Mouse (Mus musculus) limb, embryonic 10.5 days (tissue): ENCODE measurements around the gene B4galt4. TPM values are rescaled to one million over a fixed set of nuclear protein-coding genes. Genes with fewer than 3 reads are reported as not detected.
"Not testable (repeated sequence)": the region's sequence is repeated elsewhere in the genome, so short reads cannot be mapped to it uniquely, and the experiment has no call there.

Experiments
- DNase-seq: peaks from one replicate; pipeline ENCODE4 v3.0.0-alpha.2; 2017; ENCODE audit warnings: low spot score
- H3K27ac ChIP-seq: fragments of 300-500 bp; sonication (generic); 2 replicates; pipeline ENCODE4 v1.5.1; 2016; ENCODE audit warnings: mild to moderate bottlenecking
- H3K27me3 ChIP-seq: fragments of 300-500 bp; sonication (generic); 2 replicates; pipeline ENCODE4 v1.6.1; 2016; ENCODE audit warnings: low read depth, mild to moderate bottlenecking; ENCODE audit not compliant: poor library complexity, severe bottlenecking
- H3K36me3 ChIP-seq: fragments of 300-500 bp; sonication (generic); 2 replicates; pipeline ENCODE4 v1.6.1; 2016; ENCODE audit warnings: mild to moderate bottlenecking, moderate library complexity
- H3K4me1 ChIP-seq: fragments of 300-500 bp; sonication (generic); 2 replicates; pipeline ENCODE4 v1.6.1; 2016
- H3K4me3 ChIP-seq: fragments of 300-500 bp; sonication (generic); 2 replicates; pipeline ENCODE4 v1.5.1; 2016; ENCODE audit warnings: mild to moderate bottlenecking, moderate library complexity
- H3K9me3 ChIP-seq: fragments of 300-500 bp; sonication (generic); replicated peaks from 2 replicates; pipeline ENCODE4 v1.6.1; 2016; ENCODE audit warnings: mild to moderate bottlenecking
- WGBS: fragments of 180-500 bp; shearing (Covaris S2); methylation state at CpG from one replicate; pipeline ENCODE4 v1.1.7; 2016; 5-methylcytosine and 5-hydroxymethylcytosine counted together
- polyA plus RNA-seq: library from polyadenylated mRNA; unstranded; fragments of >200 nt; fragmentation: Nextera tagmentation; extraction: Ambion mirVana; gene quantifications from 2 replicates; pipeline ENCODE4 v1.2.1, GENCODE M21; 2016

B4galt4 gene
- polyA plus RNA-seq, 1 experiment from 2014 or later, result 23.0 TPM

GRCm38 (mm10) chr16:38712105-38712504 lies 30.0 kb upstream of the B4galt4 start:
- WGBS, result 6% methylated on average over 12 of the region's 12 CpGs
- H3K27me3 ChIP-seq, result no peaks in the 10 kb centered on the region
- H3K36me3 ChIP-seq, result no peaks in the 10 kb centered on the region
- H3K9me3 ChIP-seq, result no peaks in the 10 kb centered on the region
- peak overlapping the region; percentile 93; the same call in 1 of the 2 replicates for H3K27ac ChIP-seq
- H3K4me1 ChIP-seq, result peaks cover 25% of the 10 kb centered on the region; the same call in 1 of the 2 replicates
- DNase-seq, result peak; percentile 60
- H3K4me3 ChIP-seq, result peak overlapping the region; percentile 78

DNA sequence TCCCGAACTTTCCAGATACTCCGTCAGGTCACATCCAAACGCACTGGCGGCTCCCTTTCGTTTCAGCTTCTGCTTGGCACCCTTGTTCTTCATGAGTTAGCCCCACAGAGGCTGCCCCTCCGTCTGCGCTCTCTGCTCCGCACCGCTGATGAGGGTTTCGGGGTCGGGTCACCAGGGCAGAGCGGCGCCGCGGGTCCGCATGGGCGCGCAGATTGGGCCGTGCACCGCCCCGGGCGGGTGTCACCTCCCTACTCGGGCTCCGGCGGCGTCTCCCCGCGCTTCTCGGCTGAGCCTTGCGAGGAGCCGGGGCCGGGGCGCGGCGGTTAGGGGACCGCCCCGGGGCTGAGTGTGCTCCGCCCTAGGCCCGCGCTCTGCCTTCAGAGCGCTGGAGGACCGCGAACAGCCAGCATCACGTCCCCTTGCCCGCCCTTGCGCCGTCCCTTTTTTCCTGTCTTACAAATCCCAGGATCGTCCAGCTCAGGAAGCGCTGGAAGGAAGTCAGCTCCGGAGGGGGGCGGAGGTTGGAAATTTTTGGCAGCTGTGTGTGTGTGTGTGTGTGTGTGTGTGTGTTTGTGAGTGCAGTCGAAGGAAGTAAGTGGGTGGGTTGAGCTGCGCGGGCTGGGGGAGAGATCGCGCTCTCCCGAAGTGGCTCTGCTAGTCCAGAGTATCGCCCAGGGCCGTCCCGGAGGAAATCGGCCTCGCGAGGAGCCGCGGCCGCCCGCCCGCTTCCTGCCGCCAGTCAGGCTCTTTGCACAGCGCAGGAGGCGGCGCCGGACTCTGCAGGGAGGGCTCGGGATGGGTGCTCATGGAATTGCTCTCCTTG lies 29.3 kb upstream of the B4galt4 start, which contains the start of gene Arhgap31:
Arhgap31 (minus strand) TSS at position 694 of the 823 bp plus-strand sequence.
- H3K36me3 ChIP-seq, result no peaks in the 10 kb centered on the region
- peaks cover 25% of the 10 kb centered on the region; the same call in 1 of the 2 replicates for H3K4me1 ChIP-seq
- H3K9me3 ChIP-seq, result no peaks in the 10 kb centered on the region
- H3K27ac ChIP-seq, result peak within 1 kb of the TSS; percentile 93
- WGBS, result under 1% methylated on average over 74 of the region's 74 CpGs
- H3K4me3 ChIP-seq, result peak within 1 kb of the TSS; percentile 78
- H3K27me3 ChIP-seq, result no peaks in the 10 kb centered on the region
- peak; percentile 83 for DNase-seq

- DNase-seq, result no peak
- H3K9me3 ChIP-seq, result no peaks in the 10 kb centered on the region
- H3K27me3 ChIP-seq, result no peaks in the 10 kb centered on the region
- H3K4me3 ChIP-seq, result peak overlapping the region; percentile 78
- H3K27ac ChIP-seq, result peak overlapping the region; percentile 93
- no peaks in the 10 kb centered on the region for H3K36me3 ChIP-seq
- WGBS, result 25% methylated on average over 17 of the region's 17 CpGs
- H3K4me1 ChIP-seq, result peaks cover 25% of the 10 kb centered on the region; the same call in 1 of the 2 replicates
These were observed 28.4 kb upstream of the B4galt4 start for GRCm38 (mm10) chr16:38713404-38714258.

- 50% methylated on average over 11 of the region's 12 CpGs for WGBS
- DNase-seq, H3K9me3 ChIP-seq, H3K36me3 ChIP-seq, H3K27ac ChIP-seq, H3K27me3 ChIP-seq: not testable (repeated sequence)
- peak overlapping the region; percentile 10; the same call in 1 of the 2 replicates for H3K4me3 ChIP-seq
- H3K4me1 ChIP-seq, result peaks cover 23% of the 10 kb centered on the region; the same call in 1 of the 2 replicates
These were observed 27.9 kb upstream of the B4galt4 start for GRCm38 (mm10) chr16:38714259-38714526.

DNA sequence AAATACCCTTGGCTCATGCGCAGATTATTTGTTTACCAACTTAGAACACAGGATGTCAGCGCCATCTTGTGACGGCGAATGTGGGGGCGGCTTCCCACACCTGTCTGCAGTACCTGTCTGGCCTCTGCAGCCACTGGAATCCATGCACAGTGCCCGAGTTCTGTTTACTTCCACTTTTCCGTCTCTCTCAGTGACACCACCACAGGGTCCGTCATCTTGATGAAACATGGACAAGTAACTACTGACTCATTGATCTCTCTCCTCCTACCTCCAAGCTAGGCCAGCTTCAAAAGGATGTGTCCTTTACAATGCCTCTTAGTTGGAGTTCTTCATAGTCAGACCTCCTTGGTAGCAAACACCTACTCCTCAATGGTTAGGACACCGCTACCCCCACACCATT lies 20.7 kb upstream of the B4galt4 start:
- H3K4me3 ChIP-seq, result no peak overlapping the region
- 92% methylated on average over 9 of the region's 9 CpGs for WGBS
- no peaks in the 10 kb centered on the region for H3K9me3 ChIP-seq
- no peak for DNase-seq
- no peaks in the 10 kb centered on the region for H3K36me3 ChIP-seq
- no peaks in the 10 kb centered on the region for H3K4me1 ChIP-seq
- H3K27ac ChIP-seq, result no peak overlapping the region
- H3K27me3 ChIP-seq, result no peaks in the 10 kb centered on the region

DNA sequence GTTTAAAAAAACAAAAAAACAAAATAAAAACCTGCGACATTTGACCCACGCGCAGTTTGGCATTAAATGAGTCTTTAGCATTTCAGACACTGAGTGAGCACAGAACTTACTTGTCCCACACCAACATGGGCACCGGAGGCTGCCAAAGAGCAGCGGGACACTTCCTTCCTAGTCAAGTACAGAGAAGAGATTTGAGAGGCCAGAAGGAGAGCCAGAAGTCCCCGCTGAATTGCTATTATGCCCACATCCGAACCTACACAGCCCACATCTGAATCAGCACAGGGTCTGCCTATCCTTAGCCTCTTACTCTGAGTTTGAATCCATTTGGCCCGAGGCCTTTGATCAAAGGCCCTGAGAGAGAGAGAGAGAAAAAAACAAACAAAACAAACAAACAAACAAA lies 17.8 kb upstream of the B4galt4 start:
- no peak for DNase-seq
- 82% methylated on average over 8 of the region's 8 CpGs for WGBS
- no peak overlapping the region for H3K4me3 ChIP-seq
- H3K9me3 ChIP-seq, result no peaks in the 10 kb centered on the region
- H3K4me1 ChIP-seq, result no peaks in the 10 kb centered on the region
- no peak overlapping the region for H3K27ac ChIP-seq
- H3K27me3 ChIP-seq, result no peaks in the 10 kb centered on the region
- H3K36me3 ChIP-seq, result no peaks in the 10 kb centered on the region

DNA sequence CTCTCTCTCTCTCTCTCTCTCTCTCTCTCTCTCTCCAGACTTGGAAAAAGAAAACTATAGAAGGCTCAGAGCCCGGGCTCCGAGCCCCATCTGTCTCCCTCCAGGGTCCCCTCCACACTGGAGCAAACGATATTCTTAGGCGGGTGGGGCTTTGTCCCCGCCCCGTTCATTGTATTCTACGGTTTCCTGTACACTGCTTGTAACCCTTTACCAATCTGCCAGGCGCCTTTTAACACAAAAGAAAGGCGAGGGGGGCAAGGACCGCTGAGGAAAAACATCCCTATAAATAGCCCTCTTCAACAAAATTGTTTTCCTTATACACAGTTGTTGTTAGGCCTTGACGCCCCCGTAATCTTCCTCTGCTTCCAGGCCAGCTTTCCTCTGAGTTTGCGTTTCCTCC lies 17.1 kb upstream of the B4galt4 start:
- Histone ChIP-seq H3K4me1 (no peaks in the 10 kb centered on the region), H3K27me3 (no peaks in the 10 kb centered on the region), H3K27ac (no peak overlapping the region), H3K4me3 (no peak overlapping the region), H3K9me3 (no peaks in the 10 kb centered on the region), H3K36me3 (no peaks in the 10 kb centered on the region)
- WGBS, result 83% methylated on average over 13 of the region's 13 CpGs
- DNase-seq, result peak; percentile 11

DNA sequence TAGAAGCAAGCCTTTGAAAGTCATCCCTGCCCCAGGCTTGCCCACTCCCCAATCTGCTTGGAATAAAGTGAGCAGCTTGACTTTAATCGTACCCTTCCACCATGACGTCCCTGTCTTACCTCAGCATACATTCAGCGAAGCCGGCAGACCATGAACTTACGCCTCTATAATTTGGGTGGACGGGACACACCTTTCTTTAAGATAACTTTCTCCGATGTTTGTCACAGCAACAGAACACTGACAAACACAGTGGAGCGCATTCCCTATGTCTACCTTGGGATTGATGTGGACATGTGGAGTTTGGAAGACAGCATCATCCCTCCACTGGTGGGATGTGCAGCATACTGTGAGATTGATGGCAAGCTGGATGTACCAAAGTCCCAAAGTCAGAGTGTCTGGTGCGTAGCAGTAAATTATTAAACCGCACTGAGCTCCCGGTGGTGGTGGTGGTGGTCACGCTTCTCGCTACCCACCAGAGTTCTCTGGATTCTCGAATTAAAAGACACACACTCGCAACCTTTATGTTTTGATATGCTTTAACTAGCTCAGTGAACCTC lies 13.4 kb upstream of the B4galt4 start:
- Histone ChIP-seq H3K27me3 (no peaks in the 10 kb centered on the region), H3K27ac (no peak overlapping the region), H3K9me3 (no peaks in the 10 kb centered on the region), H3K4me1 (no peaks in the 10 kb centered on the region), H3K36me3 (no peaks in the 10 kb centered on the region), H3K4me3 (no peak overlapping the region)
- no peak for DNase-seq
- WGBS, result 94% methylated on average over 15 of the region's 15 CpGs

GRCm38 (mm10) chr16:38729139-38729538 lies 12.9 kb upstream of the B4galt4 start:
- no peaks in the 10 kb centered on the region for H3K4me1 ChIP-seq
- DNase-seq, result no peak

GRCm38 (mm10) chr16:38729610-38730288 lies 12.3 kb upstream of the B4galt4 start:
- Histone ChIP-seq H3K36me3 (no peaks in the 10 kb centered on the region), H3K27ac (no peak overlapping the region), H3K4me3 (no peak overlapping the region), H3K27me3 (no peaks in the 10 kb centered on the region), H3K9me3 (no peaks in the 10 kb centered on the region), H3K4me1 (no peaks in the 10 kb centered on the region)
- no peak for DNase-seq
- 71% methylated on average over 15 of the region's 15 CpGs for WGBS

More at GRCm38 (mm10) chr16:38729139-38729538, 12.9 kb upstream of the B4galt4 start:
- no peaks in the 10 kb centered on the region for H3K27me3 ChIP-seq
- no peak overlapping the region for H3K27ac ChIP-seq
- WGBS, result 91% methylated on average over 6 of the region's 6 CpGs
- H3K9me3 ChIP-seq, result no peaks in the 10 kb centered on the region
- no peak overlapping the region for H3K4me3 ChIP-seq
- no peaks in the 10 kb centered on the region for H3K36me3 ChIP-seq

GRCm38 (mm10) chr16:38730921-38731320 lies 11.1 kb upstream of the B4galt4 start:
- DNase-seq, result no peak
- 61% methylated on average over 8 of the region's 8 CpGs for WGBS
- H3K4me3 ChIP-seq, result no peak overlapping the region

DNA sequence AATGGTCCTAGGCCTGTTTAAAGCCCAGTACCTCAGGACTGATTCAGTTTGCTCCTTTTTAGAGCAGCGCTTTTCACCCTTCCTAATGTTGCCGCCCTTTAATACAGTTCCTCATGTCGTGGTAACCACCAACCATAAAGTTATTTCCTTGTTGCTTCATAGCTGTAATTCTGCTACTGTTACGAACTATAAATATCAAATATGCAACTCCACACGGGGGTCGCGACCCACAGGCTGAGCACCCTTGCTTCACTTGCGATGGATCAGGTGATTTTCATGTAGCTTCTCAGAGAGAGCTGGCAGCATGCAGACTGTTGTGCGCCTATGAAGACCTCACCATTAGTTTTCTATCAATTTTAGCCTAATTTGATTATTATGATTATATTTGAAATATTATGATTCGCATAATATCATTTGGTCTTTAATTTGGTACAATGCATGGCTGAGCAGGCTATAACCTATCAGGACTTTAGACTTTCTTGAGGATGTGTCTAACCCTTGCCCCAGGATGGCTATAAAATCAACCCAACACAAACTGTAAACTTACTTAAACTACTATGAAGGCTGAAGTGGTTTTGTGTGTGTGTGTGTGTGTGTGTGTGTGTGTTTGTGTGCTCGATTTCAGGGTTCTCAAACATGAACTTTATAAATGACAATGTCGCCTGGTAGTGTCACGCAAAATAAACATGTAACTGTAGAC lies 710 bp upstream of the B4galt4 start:
- H3K27me3 ChIP-seq, result peaks cover 15% of the 10 kb centered on the region; the same call in 1 of the 2 replicates
- DNase-seq, result peak; percentile 19
- H3K4me3 ChIP-seq, result peak overlapping the region; percentile 75
- no peaks in the 10 kb centered on the region for H3K36me3 ChIP-seq
- no peaks in the 10 kb centered on the region for H3K9me3 ChIP-seq
- peaks cover 14% of the 10 kb centered on the region for H3K4me1 ChIP-seq
- WGBS, result 82% methylated on average over 13 of the region's 13 CpGs
- no peak overlapping the region for H3K27ac ChIP-seq

More at GRCm38 (mm10) chr16:38730921-38731320, 11.1 kb upstream of the B4galt4 start:
- no peaks in the 10 kb centered on the region for H3K36me3 ChIP-seq
- no peaks in the 10 kb centered on the region for H3K4me1 ChIP-seq
- H3K27ac ChIP-seq, result no peak overlapping the region
- no peaks in the 10 kb centered on the region for H3K27me3 ChIP-seq
- H3K9me3 ChIP-seq, result no peaks in the 10 kb centered on the region
